Mouse (Mus musculus): ENCODE results near the gene Smg7. TPM values are rescaled to one million over a fixed set of nuclear protein-coding genes. Genes with fewer than 3 reads are reported as not detected.

Gene Smg7
- 32.2 and 32.7 TPM in 2 replicates for polyA plus RNA-seq (2015; fragmentation: Nextera tagmentation; extraction: Ambion mirVana)

GRCm38 (mm10) chr1:152901765-152902664 lies at the start of gene Smg7:
Smg7 (minus strand) TSS chr1:152902646.
- H3K27ac ChIP-seq (replicated peaks): peak within 1 kb of the TSS; percentile 100
- peak; percentile 46 for ATAC-seq (ENCODE audit: low FRiP score, low read depth)
- no peaks in the 10 kb centered on the region for H3K36me3 ChIP-seq
- H3K9ac ChIP-seq: peak within 1 kb of the TSS; percentile 92
- under 1% methylated on average over 83 of the region's 93 CpGs for WGBS
- no peaks in the 10 kb centered on the region for H3K9me3 ChIP-seq
- H3K4me1 ChIP-seq (replicated peaks): peaks cover 29% of the 10 kb centered on the region
- peak within 1 kb of the TSS; percentile 91 for H3K4me2 ChIP-seq
- no peaks in the 10 kb centered on the region for H3K27me3 ChIP-seq
- H3K4me3 ChIP-seq: peak within 1 kb of the TSS; percentile 71

GRCm38 (mm10) chr1:152942977-152943376 lies 40.5 kb upstream of the Smg7 start:
- ATAC-seq (ENCODE audit: low FRiP score, low read depth): no peak
- no peak overlapping the region for H3K4me3 ChIP-seq
- H3K27ac ChIP-seq (replicated peaks): no peak overlapping the region
- 49% methylated on average over 4 of the region's 4 CpGs for WGBS
- no peak overlapping the region for H3K9ac ChIP-seq
- H3K9me3 ChIP-seq: no peaks in the 10 kb centered on the region
- H3K27me3 ChIP-seq: no peaks in the 10 kb centered on the region
- H3K4me2 ChIP-seq: no peak overlapping the region
- no peaks in the 10 kb centered on the region for H3K4me1 ChIP-seq (replicated peaks)
- no peaks in the 10 kb centered on the region for H3K36me3 ChIP-seq

GRCm38 (mm10) chr1:152936365-152936764 lies 33.9 kb upstream of the Smg7 start:
- H3K27me3 ChIP-seq: no peaks in the 10 kb centered on the region
- H3K9me3 ChIP-seq: no peaks in the 10 kb centered on the region
- no peak overlapping the region for H3K27ac ChIP-seq (replicated peaks)
- no peaks in the 10 kb centered on the region for H3K4me1 ChIP-seq (replicated peaks)
- H3K9ac ChIP-seq: no peak overlapping the region
- no peak overlapping the region for H3K4me2 ChIP-seq
- H3K36me3 ChIP-seq: no peaks in the 10 kb centered on the region
- WGBS: 67% methylated on average over 5 of the region's 5 CpGs
- no peak overlapping the region for H3K4me3 ChIP-seq
- no peak for ATAC-seq (ENCODE audit: low FRiP score, low read depth)

DNA sequence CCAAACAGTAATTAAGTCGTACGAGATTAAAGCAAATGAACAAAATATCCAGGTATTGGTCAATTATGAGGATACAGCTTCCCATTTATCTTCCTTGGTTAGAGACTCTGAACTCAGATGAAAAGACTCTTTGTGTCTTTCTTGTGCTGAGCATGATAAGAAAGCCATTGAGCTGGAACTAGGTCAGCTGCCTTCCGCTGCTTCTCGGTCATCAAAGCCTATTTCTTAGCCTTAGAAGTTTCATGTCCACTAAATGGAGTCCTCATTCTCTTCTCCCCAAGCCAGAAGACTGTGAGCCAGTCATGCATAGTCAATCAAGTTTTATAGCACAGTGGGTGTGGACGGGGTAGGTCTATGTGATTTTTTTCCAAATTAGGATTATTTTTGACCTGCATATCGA lies 33.0 kb upstream of the Smg7 start:
- H3K36me3 ChIP-seq: no peaks in the 10 kb centered on the region
- H3K4me2 ChIP-seq: no peak overlapping the region
- no peak for ATAC-seq (ENCODE audit: low FRiP score, low read depth)
- no peaks in the 10 kb centered on the region for H3K9me3 ChIP-seq
- no peaks in the 10 kb centered on the region for H3K27me3 ChIP-seq
- no peak overlapping the region for H3K9ac ChIP-seq
- no peaks in the 10 kb centered on the region for H3K4me1 ChIP-seq (replicated peaks)
- WGBS: 58% methylated on average over 6 of the region's 6 CpGs
- H3K27ac ChIP-seq (replicated peaks): no peak overlapping the region
- no peak overlapping the region for H3K4me3 ChIP-seq

DNA sequence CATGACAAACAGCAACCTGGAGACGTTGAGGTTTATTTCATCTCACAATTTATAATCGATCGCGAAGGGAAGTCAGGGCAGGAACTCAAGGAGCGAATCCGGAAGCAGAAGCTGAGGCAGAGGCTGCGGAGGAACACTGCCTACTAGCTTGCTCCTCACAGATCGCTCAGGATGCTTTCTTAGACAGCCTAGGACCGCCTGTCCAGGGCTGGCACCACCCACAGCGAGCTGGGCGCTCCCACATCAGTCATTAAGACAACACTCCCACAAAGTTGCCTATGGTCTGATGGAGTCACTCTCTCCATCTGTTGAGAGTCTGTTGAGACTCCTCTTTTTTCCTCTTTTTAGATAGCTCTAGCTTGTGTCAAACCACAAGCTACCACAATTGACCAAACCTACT lies 31.5 kb upstream of the Smg7 start:
- 54% methylated on average over 11 of the region's 11 CpGs for WGBS
- H3K9ac ChIP-seq: no peak overlapping the region
- ATAC-seq (ENCODE audit: low FRiP score, low read depth): no peak
- H3K36me3 ChIP-seq: no peaks in the 10 kb centered on the region
- no peak overlapping the region for H3K27ac ChIP-seq (replicated peaks)
- H3K4me1 ChIP-seq (replicated peaks): no peaks in the 10 kb centered on the region
- H3K4me3 ChIP-seq: no peak overlapping the region
- no peaks in the 10 kb centered on the region for H3K27me3 ChIP-seq
- no peaks in the 10 kb centered on the region for H3K9me3 ChIP-seq
- H3K4me2 ChIP-seq: no peak overlapping the region

DNA sequence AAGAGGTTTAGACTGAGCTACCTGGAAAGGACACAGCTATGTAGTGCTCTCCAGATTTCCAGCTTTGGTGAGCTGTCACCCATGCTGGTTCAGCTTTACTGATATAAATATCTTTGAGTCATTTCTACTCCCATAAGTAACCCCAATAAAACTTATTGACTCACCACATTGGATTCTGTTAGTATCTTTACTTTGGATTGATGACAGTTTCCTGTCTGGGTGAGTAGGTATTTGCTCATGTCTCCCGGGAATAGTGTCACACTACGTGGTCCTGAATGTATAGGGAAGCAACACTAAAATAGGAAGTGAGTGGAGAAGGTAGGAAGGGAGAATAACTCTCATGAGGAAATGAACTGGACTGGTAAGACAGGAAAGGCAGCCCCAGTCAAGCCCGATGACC lies 19.3 kb upstream of the Smg7 start:
- H3K9ac ChIP-seq: no peak overlapping the region
- no peak overlapping the region for H3K27ac ChIP-seq (replicated peaks)
- no peaks in the 10 kb centered on the region for H3K27me3 ChIP-seq
- H3K4me1 ChIP-seq (replicated peaks): no peaks in the 10 kb centered on the region
- no peak for ATAC-seq (ENCODE audit: low FRiP score, low read depth)
- H3K4me2 ChIP-seq: no peak overlapping the region
- no peak overlapping the region for H3K4me3 ChIP-seq
- WGBS: 89% methylated on average over 3 of the region's 3 CpGs
- no peaks in the 10 kb centered on the region for H3K9me3 ChIP-seq
- H3K36me3 ChIP-seq: no peaks in the 10 kb centered on the region

DNA sequence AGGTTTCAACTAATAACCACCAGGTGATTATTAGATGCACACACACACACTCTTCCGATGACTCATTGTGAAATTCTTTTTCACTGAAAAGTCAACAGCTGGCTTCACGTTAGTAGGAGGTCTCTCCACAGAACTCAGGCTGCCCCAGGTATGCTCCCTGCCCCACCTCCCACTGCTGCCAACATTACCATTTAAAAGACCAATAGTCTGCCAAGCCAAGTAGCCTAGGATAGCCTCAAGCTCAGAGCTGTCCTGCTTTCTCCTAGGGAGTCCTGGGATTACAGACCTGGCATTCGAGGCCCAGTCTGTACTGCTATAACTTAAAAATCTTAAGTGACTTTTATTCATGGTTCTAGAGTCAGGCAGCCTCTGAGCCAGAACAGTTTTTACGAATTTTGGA lies 15.2 kb upstream of the Smg7 start:
- WGBS: 71% methylated on average over 4 of the region's 4 CpGs
- H3K27me3 ChIP-seq: no peaks in the 10 kb centered on the region
- ATAC-seq (ENCODE audit: low FRiP score, low read depth): no peak
- no peaks in the 10 kb centered on the region for H3K36me3 ChIP-seq
- H3K9ac ChIP-seq: no peak overlapping the region
- no peak overlapping the region for H3K4me2 ChIP-seq
- no peak overlapping the region for H3K4me3 ChIP-seq
- no peaks in the 10 kb centered on the region for H3K9me3 ChIP-seq
- H3K4me1 ChIP-seq (replicated peaks): no peaks in the 10 kb centered on the region
- no peak overlapping the region for H3K27ac ChIP-seq (replicated peaks)

DNA sequence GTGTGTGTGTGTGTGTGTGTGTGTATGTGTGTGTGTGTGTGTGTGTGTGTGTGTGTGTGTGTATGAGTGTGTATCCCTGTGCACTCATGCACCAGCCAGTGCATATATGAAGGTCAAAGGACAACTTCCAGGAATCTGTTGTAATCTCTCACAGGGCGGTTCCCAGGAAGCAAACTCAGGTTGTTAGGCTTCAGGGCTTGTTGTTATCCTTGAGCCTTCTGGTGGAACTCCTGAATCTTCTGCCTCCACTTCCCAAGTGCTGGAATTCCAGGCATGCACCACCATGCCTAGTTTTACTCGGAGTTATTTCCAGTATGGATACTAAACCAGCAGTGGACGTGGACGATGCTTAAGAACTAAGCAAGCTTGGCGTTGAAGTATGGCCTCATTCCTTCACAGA lies 14.5 kb upstream of the Smg7 start:
- 91% methylated on average over 5 of the region's 5 CpGs for WGBS
- H3K36me3 ChIP-seq: no peaks in the 10 kb centered on the region
- ATAC-seq (ENCODE audit: low FRiP score, low read depth): no peak
- H3K9ac ChIP-seq: no peak overlapping the region
- H3K4me2 ChIP-seq: no peak overlapping the region
- H3K27ac ChIP-seq (replicated peaks): no peak overlapping the region
- H3K4me3 ChIP-seq: no peak overlapping the region
- H3K27me3 ChIP-seq: no peaks in the 10 kb centered on the region
- no peaks in the 10 kb centered on the region for H3K4me1 ChIP-seq (replicated peaks)
- no peaks in the 10 kb centered on the region for H3K9me3 ChIP-seq

DNA sequence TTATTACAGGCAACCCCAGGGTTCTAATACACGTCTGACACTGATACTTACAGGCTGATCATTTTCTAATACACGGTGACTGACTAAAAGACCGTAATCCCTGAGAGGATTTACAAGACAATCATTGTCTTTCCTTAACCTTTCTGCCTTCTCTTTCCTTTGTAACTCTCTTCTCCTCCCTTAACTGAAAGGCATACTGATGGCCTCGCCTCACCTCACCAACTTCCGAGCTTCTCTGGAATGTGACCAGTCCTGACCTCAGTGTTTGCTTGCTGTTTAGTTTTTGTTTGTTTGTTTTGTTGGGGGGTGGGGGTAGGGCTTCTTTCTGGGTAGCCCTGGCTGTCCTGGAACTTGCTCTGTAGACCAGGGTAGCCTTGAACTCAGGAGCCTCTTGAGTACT lies 13.3 kb upstream of the Smg7 start:
- H3K4me1 ChIP-seq (replicated peaks): no peaks in the 10 kb centered on the region
- H3K4me2 ChIP-seq: no peak overlapping the region
- no peak overlapping the region for H3K27ac ChIP-seq (replicated peaks)
- no peak overlapping the region for H3K4me3 ChIP-seq
- ATAC-seq (ENCODE audit: low FRiP score, low read depth): no peak
- no peaks in the 10 kb centered on the region for H3K27me3 ChIP-seq
- no peak overlapping the region for H3K9ac ChIP-seq
- H3K36me3 ChIP-seq: no peaks in the 10 kb centered on the region
- WGBS: 50% methylated on average over 5 of the region's 5 CpGs
- no peaks in the 10 kb centered on the region for H3K9me3 ChIP-seq

DNA sequence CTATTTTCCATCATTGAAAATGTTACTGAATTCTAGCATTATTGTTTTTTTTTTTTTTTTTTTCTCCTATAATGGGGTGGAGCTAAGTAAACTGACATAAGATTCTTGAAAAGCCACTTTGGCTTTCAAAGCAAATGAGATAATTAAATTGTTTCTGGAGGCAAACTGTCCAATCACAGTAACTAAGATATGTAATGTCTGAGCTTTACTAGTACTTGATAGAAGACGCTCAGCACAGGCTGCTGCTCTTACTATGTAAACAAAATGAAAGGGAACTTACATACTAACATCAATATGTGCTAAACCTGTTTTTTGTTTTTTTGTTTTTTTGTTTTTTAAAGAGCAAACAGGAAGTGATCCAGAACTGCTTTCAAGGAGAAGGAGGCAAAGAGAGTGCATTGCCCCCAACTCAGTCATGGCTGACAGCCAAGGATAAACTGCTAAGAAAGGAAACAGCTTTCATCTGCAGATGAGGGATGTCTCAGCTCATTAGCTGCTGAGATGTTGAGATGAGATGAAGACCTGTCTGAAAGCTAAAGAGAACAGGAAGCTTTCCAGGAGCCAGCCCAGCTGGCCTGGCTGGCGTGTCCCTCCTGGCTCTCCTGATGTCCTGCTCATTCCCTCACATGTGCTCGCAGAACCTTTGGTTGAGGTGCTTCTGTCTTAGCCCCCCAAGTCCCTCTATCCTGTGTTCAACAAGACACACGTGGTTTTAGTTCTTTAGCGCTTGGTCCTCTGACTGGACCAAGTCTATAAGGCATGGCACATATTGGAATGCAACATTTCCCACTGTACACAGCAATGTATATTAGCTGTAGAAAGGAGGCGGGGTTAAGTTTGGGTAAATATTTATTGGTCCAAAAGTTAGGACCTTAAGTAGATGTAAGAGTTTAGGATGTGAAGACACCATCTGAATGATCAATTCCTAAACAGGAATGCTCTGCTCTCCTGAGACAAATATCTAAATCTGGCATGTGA lies 11.3 kb upstream of the Smg7 start:
- no peak overlapping the region for H3K27ac ChIP-seq (replicated peaks)
- no peaks in the 10 kb centered on the region for H3K27me3 ChIP-seq
- H3K4me2 ChIP-seq: no peak overlapping the region
- H3K4me1 ChIP-seq (replicated peaks): no peaks in the 10 kb centered on the region
- H3K36me3 ChIP-seq: no peaks in the 10 kb centered on the region
- 87% methylated on average over 6 of the region's 6 CpGs for WGBS
- no peak for ATAC-seq (ENCODE audit: low FRiP score, low read depth)
- H3K9me3 ChIP-seq: no peaks in the 10 kb centered on the region
- no peak overlapping the region for H3K9ac ChIP-seq
- no peak overlapping the region for H3K4me3 ChIP-seq

DNA sequence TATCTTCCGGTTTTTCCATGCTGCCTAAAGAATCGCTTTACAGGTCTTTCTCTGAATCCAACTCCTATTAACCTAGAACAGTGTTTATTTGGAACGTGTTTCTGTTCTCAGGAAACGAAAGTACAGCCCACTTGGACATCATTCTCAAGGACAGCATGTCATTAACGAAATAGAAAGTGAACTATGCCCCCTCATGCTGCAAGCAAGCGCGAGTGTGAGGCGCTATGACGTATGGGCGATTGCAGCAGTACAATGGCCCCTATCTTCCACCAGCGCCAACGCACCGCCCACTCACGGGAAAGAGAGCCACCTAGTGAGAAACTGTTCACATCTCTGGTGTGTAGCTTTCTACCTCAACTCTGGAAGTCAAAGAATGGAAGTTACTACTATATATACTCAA lies 2.0 kb upstream of the Smg7 start:
- Histone ChIP-seq H3K4me2 (peak overlapping the region; percentile 91), H3K27ac (replicated peaks) (peak overlapping the region; percentile 87), H3K4me1 (replicated peaks) (peaks cover 22% of the 10 kb centered on the region), H3K9me3 (no peaks in the 10 kb centered on the region), H3K27me3 (no peaks in the 10 kb centered on the region), H3K36me3 (no peaks in the 10 kb centered on the region), H3K4me3 (peak overlapping the region; percentile 71), H3K9ac (peak overlapping the region; percentile 41)
- WGBS: under 1% methylated on average over 14 of the region's 14 CpGs
- peak; percentile 46; the same call in 1 of the 2 replicates for ATAC-seq (ENCODE audit: low FRiP score, low read depth)

DNA sequence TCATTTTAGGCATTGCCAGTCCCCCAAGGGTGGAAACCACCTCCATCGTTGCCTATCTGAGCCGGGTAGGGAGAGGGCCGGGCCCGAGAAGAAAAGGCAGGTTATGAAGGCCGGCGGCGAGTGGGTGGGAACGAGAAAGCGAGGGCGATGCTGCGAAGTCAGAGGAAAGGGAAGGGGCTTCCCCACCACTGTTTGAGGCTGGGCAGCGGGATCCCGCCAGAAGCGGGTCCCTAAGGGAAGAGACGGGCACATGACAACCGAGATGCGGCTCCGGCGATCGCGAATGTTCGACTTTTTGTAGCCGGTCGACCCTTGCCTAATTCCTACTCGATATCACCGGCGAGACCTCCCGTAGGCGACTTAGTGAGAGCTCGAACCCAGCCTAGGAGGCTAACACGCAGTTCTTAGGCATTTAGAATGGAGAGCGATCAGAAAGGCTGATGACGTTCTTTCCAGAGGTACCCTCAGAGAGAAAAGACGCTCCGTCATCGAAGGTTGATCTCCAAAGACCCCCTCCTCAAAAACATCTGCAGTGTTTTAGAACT lies 1.2 kb upstream of the Smg7 start:
- H3K9ac ChIP-seq: peak overlapping the region; percentile 57
- WGBS: under 1% methylated on average over 35 of the region's 36 CpGs
- H3K4me2 ChIP-seq: peak overlapping the region; percentile 91
- H3K4me1 ChIP-seq (replicated peaks): peaks cover 29% of the 10 kb centered on the region
- no peaks in the 10 kb centered on the region for H3K36me3 ChIP-seq
- peak overlapping the region; percentile 71 for H3K4me3 ChIP-seq
- no peaks in the 10 kb centered on the region for H3K9me3 ChIP-seq
- peak; percentile 47 for ATAC-seq (ENCODE audit: low FRiP score, low read depth)
- no peaks in the 10 kb centered on the region for H3K27me3 ChIP-seq
- H3K27ac ChIP-seq (replicated peaks): peak overlapping the region; percentile 100
